Mouse (Mus musculus): Measurements from ENCODE around the gene Ccdc85c. TPM values are rescaled to one million over a fixed set of nuclear protein-coding genes. Genes with fewer than 3 reads are reported as not detected.

Ccdc85c gene
- polyA plus RNA-seq, 1 experiment = 7.0 TPM

DNA sequence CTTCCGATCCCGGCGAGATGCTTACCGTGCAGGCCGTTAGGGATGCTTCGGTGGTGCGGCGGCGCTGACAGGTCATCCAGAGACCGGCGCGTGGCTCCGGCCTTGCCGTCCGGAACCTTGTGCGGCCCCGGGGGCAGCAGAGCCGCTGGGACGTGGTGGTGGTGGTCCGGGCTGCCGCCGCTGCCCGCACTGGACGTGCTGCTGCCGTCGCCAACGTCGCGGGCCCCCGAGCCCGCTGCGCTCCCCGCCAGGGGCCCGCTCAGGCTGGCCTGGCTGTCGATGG lies 971 bp downstream of the Ccdc85c start:
- Histone ChIP-seq H3K27me3 (ENCODE audit: control insufficient read depth, insufficient read depth, insufficient read length) (no peaks in the 10 kb centered on the region), H3K79me2 (ENCODE audit: control insufficient read depth, insufficient read depth) (no peaks in the 10 kb centered on the region), H3K79me3 (ENCODE audit: low read depth) (peaks cover 4% of the 10 kb centered on the region), H3K36me3 (ENCODE audit: control insufficient read depth, insufficient read depth) (no peaks in the 10 kb centered on the region), H3K4me3 (ENCODE audit: insufficient read depth, poor library complexity, severe bottlenecking) (no peak overlapping the region), H3ac (ENCODE audit: control insufficient read depth, insufficient read length, low read depth) (no peak overlapping the region)
- no peak for TF ChIP-seq CEBPB (IDR thresholded peaks at IDR 0.05; ENCODE audit: low read depth)
- TF ChIP-seq MYOD1 (IDR thresholded peaks at IDR 0.05; ENCODE audit: control insufficient read depth, insufficient read length, low read depth) = no peak
- no peak for TF ChIP-seq MAX (IDR thresholded peaks at IDR 0.05)
- no peak for TF ChIP-seq CTCF (IDR thresholded peaks at IDR 0.05; ENCODE audit: control insufficient read depth, insufficient read depth, insufficient read length)
- TF ChIP-seq USF1 (IDR thresholded peaks at IDR 0.05; ENCODE audit: low read depth) = no peak
- no peak for TF ChIP-seq FOSL1 (IDR thresholded peaks at IDR 0.05; ENCODE audit: insufficient read depth, low read length, poor library complexity, severe bottlenecking)
- no peak for TF ChIP-seq MYOG (IDR thresholded peaks at IDR 0.05; ENCODE audit: control insufficient read depth, extremely low read depth, insufficient read length)

DNA sequence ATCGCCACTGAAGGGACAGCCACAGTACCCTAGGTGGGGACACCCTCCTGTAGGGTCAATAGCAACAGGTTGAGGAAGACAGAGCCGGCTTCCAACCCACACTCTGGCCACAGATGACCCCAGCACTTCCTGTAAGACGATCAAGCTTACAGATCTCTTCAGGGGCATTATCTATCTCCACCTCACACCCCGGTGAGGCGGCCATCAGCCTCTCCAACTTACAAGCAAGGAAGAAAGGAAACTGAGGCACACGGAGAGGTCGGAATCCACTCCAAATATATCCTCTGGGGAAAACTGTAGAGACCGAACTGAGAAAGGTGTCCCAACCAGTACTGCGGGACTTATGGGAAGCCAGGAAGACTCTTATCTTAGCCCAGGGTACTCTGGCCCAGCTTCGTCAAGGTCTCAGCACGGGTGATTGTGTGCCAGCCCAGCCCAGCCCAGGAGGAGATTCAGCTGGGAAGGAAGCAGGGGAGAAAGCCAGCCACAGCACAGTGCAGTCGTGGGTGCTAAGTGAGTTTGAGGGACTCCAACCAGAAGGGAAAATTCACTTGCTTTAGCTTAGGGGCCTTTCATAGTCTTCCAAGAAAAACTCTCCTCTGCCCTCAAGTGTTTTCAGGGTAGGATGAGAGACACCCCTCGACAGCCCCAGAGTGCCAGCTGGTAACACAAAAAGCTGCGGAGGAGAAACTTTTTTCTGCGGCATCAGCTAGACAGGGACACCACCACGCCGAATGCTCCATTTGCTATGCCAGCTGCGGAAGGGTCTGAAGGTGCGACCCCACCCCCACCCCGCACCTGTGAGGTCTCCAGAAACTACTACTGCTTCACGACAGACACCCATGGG lies 1.5 kb downstream of the Ccdc85c start:
- TF ChIP-seq FOSL1 (IDR thresholded peaks at IDR 0.05; ENCODE audit: insufficient read depth, low read length, poor library complexity, severe bottlenecking) = no peak
- TF ChIP-seq MYOG (IDR thresholded peaks at IDR 0.05; ENCODE audit: control insufficient read depth, extremely low read depth, insufficient read length) = no peak
- TF ChIP-seq MAX (IDR thresholded peaks at IDR 0.05) = no peak
- TF ChIP-seq MYOD1 (IDR thresholded peaks at IDR 0.05; ENCODE audit: control insufficient read depth, insufficient read length, low read depth) = no peak
- TF ChIP-seq CEBPB (IDR thresholded peaks at IDR 0.05; ENCODE audit: low read depth) = no peak
- TF ChIP-seq CTCF (IDR thresholded peaks at IDR 0.05; ENCODE audit: control insufficient read depth, insufficient read depth, insufficient read length) = no peak
- no peak for TF ChIP-seq USF1 (IDR thresholded peaks at IDR 0.05; ENCODE audit: low read depth)
- Histone ChIP-seq H3K79me3 (ENCODE audit: low read depth) (peaks cover 4% of the 10 kb centered on the region), H3ac (ENCODE audit: control insufficient read depth, insufficient read length, low read depth) (no peak overlapping the region), H3K4me3 (ENCODE audit: insufficient read depth, poor library complexity, severe bottlenecking) (no peak overlapping the region), H3K36me3 (ENCODE audit: control insufficient read depth, insufficient read depth) (no peaks in the 10 kb centered on the region), H3K79me2 (ENCODE audit: control insufficient read depth, insufficient read depth) (no peaks in the 10 kb centered on the region), H3K27me3 (ENCODE audit: control insufficient read depth, insufficient read depth, insufficient read length) (no peaks in the 10 kb centered on the region)

DNA sequence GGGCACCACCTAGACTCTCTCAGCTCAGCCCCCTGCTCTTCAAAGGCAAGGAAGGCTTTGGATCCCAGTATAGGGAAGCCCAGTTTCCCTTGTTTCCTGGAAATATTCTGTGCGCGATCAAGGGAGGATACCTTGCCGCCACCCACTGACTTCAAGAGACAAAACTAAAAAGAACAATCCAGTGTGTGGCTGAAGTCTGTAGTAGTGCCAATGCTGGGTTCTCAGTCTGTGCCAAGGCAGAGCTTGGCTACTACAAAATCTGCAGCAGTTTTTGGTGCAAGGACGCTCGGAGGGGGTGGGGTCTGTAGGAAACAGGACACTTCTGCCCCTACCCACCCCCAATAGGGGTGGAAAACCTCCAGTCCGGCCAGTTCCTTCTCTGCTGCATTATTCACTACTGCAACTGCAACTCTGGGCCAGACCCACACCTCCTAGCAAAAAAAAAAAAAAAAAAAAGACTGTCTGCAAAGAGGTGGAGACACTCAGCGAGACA lies 3.0 kb downstream of the Ccdc85c start:
- Histone ChIP-seq H3K27me3 (ENCODE audit: control insufficient read depth, insufficient read depth, insufficient read length) (no peaks in the 10 kb centered on the region), H3K4me3 (ENCODE audit: insufficient read depth, poor library complexity, severe bottlenecking) (no peak overlapping the region), H3ac (ENCODE audit: control insufficient read depth, insufficient read length, low read depth) (no peak overlapping the region), H3K79me2 (ENCODE audit: control insufficient read depth, insufficient read depth) (no peaks in the 10 kb centered on the region), H3K79me3 (ENCODE audit: low read depth) (peaks cover 4% of the 10 kb centered on the region), H3K36me3 (ENCODE audit: control insufficient read depth, insufficient read depth) (no peaks in the 10 kb centered on the region)
- TF ChIP-seq CEBPB (IDR thresholded peaks at IDR 0.05; ENCODE audit: low read depth) (no peak), CTCF (IDR thresholded peaks at IDR 0.05; ENCODE audit: control insufficient read depth, insufficient read depth, insufficient read length) (no peak), MAX (IDR thresholded peaks at IDR 0.05) (no peak), MYOD1 (IDR thresholded peaks at IDR 0.05; ENCODE audit: control insufficient read depth, insufficient read length, low read depth) (no peak), USF1 (IDR thresholded peaks at IDR 0.05; ENCODE audit: low read depth) (no peak), FOSL1 (IDR thresholded peaks at IDR 0.05; ENCODE audit: insufficient read depth, low read length, poor library complexity, severe bottlenecking) (no peak), MYOG (IDR thresholded peaks at IDR 0.05; ENCODE audit: control insufficient read depth, extremely low read depth, insufficient read length) (no peak)

DNA sequence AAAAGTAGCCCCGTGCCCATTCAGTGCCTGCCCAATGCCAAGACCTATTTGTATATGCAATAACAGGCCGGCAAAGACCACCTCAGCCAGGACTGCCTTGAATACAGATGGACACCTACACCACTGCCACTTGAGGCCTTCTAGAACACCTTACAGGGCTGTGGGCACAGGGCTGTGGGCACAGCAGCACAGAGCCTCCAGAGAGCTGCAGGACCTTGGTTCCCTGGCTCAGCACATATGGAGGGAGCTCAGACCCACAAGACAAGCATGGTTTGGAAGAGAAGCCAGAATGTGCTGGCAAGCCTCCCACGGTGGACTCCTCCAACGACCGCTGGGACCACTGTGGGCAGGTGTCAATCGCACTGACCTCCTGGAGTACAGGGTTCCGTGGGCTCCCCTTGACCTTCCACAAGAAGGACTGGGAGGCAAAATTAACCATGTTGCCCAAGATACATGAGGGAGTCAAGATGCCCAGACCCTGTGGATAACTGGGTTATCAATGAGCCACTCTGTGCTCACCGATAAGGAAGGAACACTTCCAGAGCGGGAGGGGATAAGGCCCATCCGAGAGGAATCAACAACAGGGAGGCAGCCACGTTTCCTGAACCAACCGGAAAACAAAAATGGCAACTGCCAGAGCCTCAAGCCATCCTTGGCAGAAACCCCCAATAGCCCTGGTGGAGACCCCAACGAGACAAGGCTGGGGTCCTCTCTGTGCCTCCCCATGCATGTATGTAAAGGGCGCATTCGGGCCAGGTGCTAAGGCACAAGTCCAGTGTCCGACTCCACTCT lies 3.7 kb downstream of the Ccdc85c start:
- Histone ChIP-seq H3K79me3 (ENCODE audit: low read depth) (peaks cover 4% of the 10 kb centered on the region), H3K79me2 (ENCODE audit: control insufficient read depth, insufficient read depth) (no peaks in the 10 kb centered on the region), H3K27me3 (ENCODE audit: control insufficient read depth, insufficient read depth, insufficient read length) (no peaks in the 10 kb centered on the region), H3K4me3 (ENCODE audit: insufficient read depth, poor library complexity, severe bottlenecking) (no peak overlapping the region), H3ac (ENCODE audit: control insufficient read depth, insufficient read length, low read depth) (no peak overlapping the region), H3K36me3 (ENCODE audit: control insufficient read depth, insufficient read depth) (no peaks in the 10 kb centered on the region)
- TF ChIP-seq USF1 (IDR thresholded peaks at IDR 0.05; ENCODE audit: low read depth) (no peak), MYOG (IDR thresholded peaks at IDR 0.05; ENCODE audit: control insufficient read depth, extremely low read depth, insufficient read length) (no peak), FOSL1 (IDR thresholded peaks at IDR 0.05; ENCODE audit: insufficient read depth, low read length, poor library complexity, severe bottlenecking) (no peak), MAX (IDR thresholded peaks at IDR 0.05) (no peak), CEBPB (IDR thresholded peaks at IDR 0.05; ENCODE audit: low read depth) (no peak), CTCF (IDR thresholded peaks at IDR 0.05; ENCODE audit: control insufficient read depth, insufficient read depth, insufficient read length) (no peak), MYOD1 (IDR thresholded peaks at IDR 0.05; ENCODE audit: control insufficient read depth, insufficient read length, low read depth) (no peak)

DNA sequence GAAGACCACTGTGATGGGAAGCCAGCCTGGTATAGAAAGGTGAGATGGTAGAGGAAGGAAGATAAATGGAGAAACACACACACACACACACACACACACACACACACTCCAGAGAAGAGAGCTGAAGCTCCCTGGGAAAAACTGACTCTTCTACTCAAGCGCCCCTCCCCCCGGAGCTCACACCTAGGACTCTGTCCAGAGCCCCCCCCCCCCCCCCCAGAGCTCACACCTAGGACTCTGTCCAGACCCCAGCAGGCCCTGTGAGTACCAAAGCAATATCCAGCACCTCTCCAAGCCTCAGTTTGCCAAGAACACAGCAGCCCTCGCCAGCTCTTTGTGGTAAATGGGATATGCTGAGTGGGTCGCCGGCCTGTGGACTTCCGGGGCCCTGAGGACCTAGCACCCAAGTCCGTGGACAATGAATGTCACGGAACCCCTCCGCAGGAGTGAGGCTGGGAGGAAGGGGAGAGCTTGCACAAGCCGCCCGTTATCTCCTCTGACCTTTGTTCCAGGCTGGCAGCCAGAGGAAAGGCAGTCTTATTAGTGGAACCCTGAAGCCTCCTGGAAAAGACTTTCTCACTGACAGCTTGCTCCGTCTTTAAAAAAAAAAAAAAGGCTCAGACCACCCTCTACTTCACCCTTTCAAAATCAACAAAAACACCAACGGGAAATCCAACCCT lies 4.8 kb downstream of the Ccdc85c start:
- Histone ChIP-seq H3K79me2 (ENCODE audit: control insufficient read depth, insufficient read depth) (no peaks in the 10 kb centered on the region), H3K36me3 (ENCODE audit: control insufficient read depth, insufficient read depth) (no peaks in the 10 kb centered on the region), H3K79me3 (ENCODE audit: low read depth) (peaks cover 4% of the 10 kb centered on the region), H3K27me3 (ENCODE audit: control insufficient read depth, insufficient read depth, insufficient read length) (no peaks in the 10 kb centered on the region), H3ac (ENCODE audit: control insufficient read depth, insufficient read length, low read depth) (no peak overlapping the region), H3K4me3 (ENCODE audit: insufficient read depth, poor library complexity, severe bottlenecking) (no peak overlapping the region)
- TF ChIP-seq FOSL1 (IDR thresholded peaks at IDR 0.05; ENCODE audit: insufficient read depth, low read length, poor library complexity, severe bottlenecking) (no peak), USF1 (IDR thresholded peaks at IDR 0.05; ENCODE audit: low read depth) (no peak), MYOG (IDR thresholded peaks at IDR 0.05; ENCODE audit: control insufficient read depth, extremely low read depth, insufficient read length) (no peak), CTCF (IDR thresholded peaks at IDR 0.05; ENCODE audit: control insufficient read depth, insufficient read depth, insufficient read length) (no peak), CEBPB (IDR thresholded peaks at IDR 0.05; ENCODE audit: low read depth) (no peak), MAX (IDR thresholded peaks at IDR 0.05) (no peak), MYOD1 (IDR thresholded peaks at IDR 0.05; ENCODE audit: control insufficient read depth, insufficient read length, low read depth) (no peak)
